Mouse (Mus musculus): ENCODE measurements around the gene Cx3cl1. TPM values are rescaled to one million over a fixed set of nuclear protein-coding genes. Genes with fewer than 3 reads are reported as not detected.

The Cx3cl1 gene
- polyA plus RNA-seq, 1 experiment, result 0.44 TPM

DNA sequence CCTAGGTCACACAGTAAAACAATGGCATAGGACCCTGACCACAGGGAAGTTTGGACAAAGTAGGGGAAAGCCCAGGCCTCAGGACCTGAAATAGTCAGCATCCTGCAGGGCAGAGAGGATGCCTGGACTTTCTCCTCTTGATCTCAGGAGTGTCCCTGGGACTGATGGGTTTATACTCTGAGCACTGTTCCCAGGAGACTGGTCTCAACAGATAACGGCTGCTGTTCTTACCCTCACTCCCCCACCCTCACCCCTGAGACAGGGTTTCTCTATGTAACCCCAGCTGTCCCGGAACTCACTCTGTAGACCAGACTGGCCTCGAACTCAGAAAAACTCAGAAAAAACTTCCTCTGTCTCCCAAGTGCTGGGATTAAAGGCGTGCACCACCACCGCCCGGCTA is 36.6 kb downstream of the Cx3cl1 start:
- no peaks in the 10 kb centered on the region for H3K9me3 ChIP-seq
- TF ChIP-seq FLI1 (IDR thresholded peaks at IDR 0.05; ENCODE audit: low read length) (no peak), GATA1 (IDR thresholded peaks at IDR 0.05; ENCODE audit: borderline replicate concordance, low read length) (no peak)
- H3K4me3 ChIP-seq (replicated peaks), result no peak overlapping the region
- H3K4me1 ChIP-seq, result peaks cover 74% of the 10 kb centered on the region
- no peaks in the 10 kb centered on the region for H3K36me3 ChIP-seq (replicated peaks; ENCODE audit: low read length)
- peaks cover 46% of the 10 kb centered on the region for H3K27me3 ChIP-seq (replicated peaks)

DNA sequence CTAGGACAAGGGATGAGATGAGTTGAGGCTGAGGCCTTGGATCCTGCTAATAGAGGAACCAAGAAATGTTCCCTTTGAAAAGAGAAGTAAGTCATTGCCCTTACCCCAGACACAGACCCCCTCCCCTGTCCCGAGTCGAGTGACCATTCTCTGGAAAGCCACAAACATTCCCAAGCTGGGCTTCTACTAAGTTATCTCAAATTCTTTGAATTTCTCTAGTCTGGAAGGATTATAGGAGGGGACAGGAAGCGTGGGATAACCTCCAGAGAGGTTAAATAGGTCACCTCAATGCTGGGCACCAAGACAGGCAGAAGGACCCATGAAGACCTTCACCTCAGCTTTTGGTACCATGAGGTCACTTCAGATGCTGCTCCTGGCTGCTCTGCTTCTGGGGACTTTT is 38.3 kb downstream of the Cx3cl1 start, which contains the start of gene Ccl17:
Gene Ccl17 (plus strand): TSS at position 301 of the 400 bp plus-strand sequence.
- Histone ChIP-seq H3K4me3 (replicated peaks) (no peak within 1 kb of the TSS), H3K36me3 (replicated peaks; ENCODE audit: low read length) (no peaks in the 10 kb centered on the region), H3K4me1 (peaks cover 56% of the 10 kb centered on the region), H3K9me3 (no peaks in the 10 kb centered on the region), H3K27me3 (replicated peaks) (peaks cover 36% of the 10 kb centered on the region)
- no peak for TF ChIP-seq GATA1 (IDR thresholded peaks at IDR 0.05; ENCODE audit: borderline replicate concordance, low read length)
- no peak for TF ChIP-seq FLI1 (IDR thresholded peaks at IDR 0.05; ENCODE audit: low read length)

DNA sequence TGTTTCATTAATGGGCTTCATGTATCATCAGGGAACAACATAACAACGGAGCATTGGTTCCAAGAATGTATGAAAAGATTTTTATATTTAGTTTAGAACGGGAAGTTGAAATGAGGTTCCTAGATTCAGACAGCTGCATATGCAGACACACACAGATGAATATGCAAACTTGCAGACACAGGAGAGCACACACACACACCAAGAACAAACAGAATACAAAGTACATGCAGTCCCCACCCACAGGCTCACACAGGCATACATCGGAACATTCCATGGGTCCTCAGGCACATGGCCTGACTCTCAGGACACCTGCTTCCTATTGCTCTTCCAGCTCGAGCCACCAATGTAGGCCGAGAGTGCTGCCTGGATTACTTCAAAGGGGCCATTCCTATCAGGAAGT is 39.0 kb downstream of the Cx3cl1 start:
- Histone ChIP-seq H3K36me3 (replicated peaks; ENCODE audit: low read length) (no peaks in the 10 kb centered on the region), H3K4me3 (replicated peaks) (no peak overlapping the region), H3K27me3 (replicated peaks) (peaks cover 35% of the 10 kb centered on the region), H3K9me3 (no peaks in the 10 kb centered on the region), H3K4me1 (peaks cover 52% of the 10 kb centered on the region)
- TF ChIP-seq FLI1 (IDR thresholded peaks at IDR 0.05; ENCODE audit: low read length) (no peak), GATA1 (IDR thresholded peaks at IDR 0.05; ENCODE audit: borderline replicate concordance, low read length) (no peak)

- H3K27me3 ChIP-seq (replicated peaks), result peaks cover 27% of the 10 kb centered on the region
- H3K4me3 ChIP-seq (replicated peaks), result no peak overlapping the region
- no peak for TF ChIP-seq FLI1 (IDR thresholded peaks at IDR 0.05; ENCODE audit: low read length)
- TF ChIP-seq GATA1 (IDR thresholded peaks at IDR 0.05; ENCODE audit: borderline replicate concordance, low read length), result no peak
- H3K36me3 ChIP-seq (replicated peaks; ENCODE audit: low read length), result no peaks in the 10 kb centered on the region
- H3K4me1 ChIP-seq, result peaks cover 44% of the 10 kb centered on the region
- no peaks in the 10 kb centered on the region for H3K9me3 ChIP-seq
These were observed 39.8 kb downstream of the Cx3cl1 start for GRCm38 (mm10) chr8:94811654-94812053.

- H3K36me3 ChIP-seq (replicated peaks; ENCODE audit: low read length), result peaks cover 7% of the 10 kb centered on the region
- peak overlapping the region; percentile 53 for H3K4me3 ChIP-seq (replicated peaks)
- H3K4me1 ChIP-seq, result peaks cover 39% of the 10 kb centered on the region
- H3K27me3 ChIP-seq (replicated peaks), result peaks cover 19% of the 10 kb centered on the region
- no peak for TF ChIP-seq FLI1 (IDR thresholded peaks at IDR 0.05; ENCODE audit: low read length)
- no peak for TF ChIP-seq GATA1 (IDR thresholded peaks at IDR 0.05; ENCODE audit: borderline replicate concordance, low read length)
- no peaks in the 10 kb centered on the region for H3K9me3 ChIP-seq
These were observed 40.9 kb downstream of the Cx3cl1 start for GRCm38 (mm10) chr8:94812645-94813098.

DNA sequence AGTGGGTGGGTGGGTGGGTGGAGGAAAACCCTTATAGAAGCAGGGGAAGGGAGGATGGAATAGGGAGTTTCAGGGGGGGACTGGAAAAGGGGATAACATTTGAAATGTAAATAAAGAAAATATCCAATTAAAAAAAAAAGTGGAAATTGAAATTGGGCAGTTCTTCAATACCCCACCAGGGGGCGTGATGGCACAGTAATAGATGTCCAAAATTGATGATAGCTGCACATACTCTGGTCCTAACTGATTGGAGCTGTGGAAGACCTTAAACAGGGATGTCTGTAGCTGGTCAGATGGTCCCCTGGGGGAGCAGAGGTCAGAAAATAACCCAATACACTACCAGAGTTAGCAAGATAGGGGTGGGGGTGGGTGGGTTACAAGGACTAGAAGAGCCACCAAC is 42.7 kb downstream of the Cx3cl1 start:
- H3K4me3 ChIP-seq (replicated peaks), result no peak overlapping the region
- peaks cover 12% of the 10 kb centered on the region for H3K27me3 ChIP-seq (replicated peaks)
- no peaks in the 10 kb centered on the region for H3K9me3 ChIP-seq
- H3K36me3 ChIP-seq (replicated peaks; ENCODE audit: low read length), result peaks cover 24% of the 10 kb centered on the region
- TF ChIP-seq FLI1 (IDR thresholded peaks at IDR 0.05; ENCODE audit: low read length) (no peak), GATA1 (IDR thresholded peaks at IDR 0.05; ENCODE audit: borderline replicate concordance, low read length) (no peak)
- peaks cover 32% of the 10 kb centered on the region for H3K4me1 ChIP-seq

DNA sequence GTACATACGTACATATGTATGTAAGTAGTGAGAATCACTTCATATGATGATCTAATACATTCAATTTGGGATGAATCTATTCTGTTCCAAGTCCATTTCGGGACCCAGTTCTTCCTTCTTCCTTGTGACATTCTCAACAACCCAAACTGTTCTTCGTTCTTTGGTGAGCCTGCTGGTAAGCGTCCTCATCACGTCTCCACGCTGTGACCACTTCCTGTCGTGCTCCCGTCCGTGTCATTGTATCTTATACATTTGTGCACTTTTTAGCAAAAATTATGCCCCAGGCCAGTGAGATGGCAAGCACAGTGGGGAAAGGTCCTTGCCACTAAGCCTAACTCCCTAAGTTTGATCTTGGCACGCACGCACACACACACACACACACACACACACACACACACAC is 46.1 kb downstream of the Cx3cl1 start:
- H3K36me3 ChIP-seq (replicated peaks; ENCODE audit: low read length), result peaks cover 57% of the 10 kb centered on the region
- no peak for TF ChIP-seq FLI1 (IDR thresholded peaks at IDR 0.05; ENCODE audit: low read length)

DNA sequence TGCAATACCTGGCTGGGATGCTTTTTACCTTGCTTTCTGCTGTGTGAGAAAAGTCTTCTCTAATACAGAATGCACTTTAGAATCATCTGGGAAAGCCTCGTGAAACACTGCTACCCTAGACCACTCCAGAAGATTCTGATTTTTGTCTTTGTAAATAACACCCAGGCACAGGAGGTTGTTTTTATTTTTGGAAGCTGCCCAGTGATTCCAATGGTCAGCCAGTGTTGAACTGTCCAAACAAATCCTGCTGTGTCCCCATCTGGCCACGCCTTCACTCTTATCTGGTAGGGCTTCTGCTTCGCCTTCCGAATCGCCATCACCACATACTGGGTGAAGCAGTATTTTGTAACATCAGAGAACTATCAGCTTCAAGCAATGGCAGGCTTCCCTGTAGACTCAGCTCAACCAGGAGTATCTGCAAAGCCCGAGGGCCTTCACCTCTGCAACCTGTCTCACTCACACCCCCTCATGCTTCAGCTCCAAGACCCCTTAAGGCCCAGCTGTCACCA is 47.9 kb downstream of the Cx3cl1 start:
- TF ChIP-seq FLI1 (IDR thresholded peaks at IDR 0.05; ENCODE audit: low read length) (no peak), GATA1 (IDR thresholded peaks at IDR 0.05; ENCODE audit: borderline replicate concordance, low read length) (no peak)

More for the DNA sequence above, 46.1 kb downstream of the Cx3cl1 start:
- Histone ChIP-seq H3K27me3 (replicated peaks) (no peaks in the 10 kb centered on the region), H3K4me3 (replicated peaks) (no peak overlapping the region), H3K4me1 (peaks cover 24% of the 10 kb centered on the region), H3K9me3 (no peaks in the 10 kb centered on the region)

DNA sequence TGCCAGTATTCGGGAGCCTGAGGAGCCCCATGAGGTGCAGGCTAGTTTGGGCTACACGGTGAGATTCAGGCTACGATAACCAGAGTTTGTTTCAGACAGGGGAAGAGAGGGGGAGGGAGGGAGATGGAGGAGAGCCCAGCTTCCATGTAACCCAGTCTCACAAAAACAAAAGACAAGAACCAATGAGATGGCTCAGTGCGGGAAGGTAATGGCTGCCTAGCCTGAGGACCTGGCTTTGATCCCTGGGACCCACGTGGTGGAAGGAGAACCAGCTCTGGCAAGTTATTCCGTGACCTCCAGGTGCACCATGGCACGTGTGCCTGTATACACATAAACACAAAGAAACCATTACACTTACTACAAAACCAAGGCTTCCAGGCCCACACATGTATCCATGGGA is 48.7 kb downstream of the Cx3cl1 start:
- peaks cover 26% of the 10 kb centered on the region for H3K4me1 ChIP-seq
- no peaks in the 10 kb centered on the region for H3K9me3 ChIP-seq
- no peak overlapping the region for H3K4me3 ChIP-seq (replicated peaks)
- peaks cover 82% of the 10 kb centered on the region for H3K36me3 ChIP-seq (replicated peaks; ENCODE audit: low read length)
- no peaks in the 10 kb centered on the region for H3K27me3 ChIP-seq (replicated peaks)
- TF ChIP-seq FLI1 (IDR thresholded peaks at IDR 0.05; ENCODE audit: low read length), result no peak

More for the DNA sequence above, 47.9 kb downstream of the Cx3cl1 start:
- H3K9me3 ChIP-seq, result no peaks in the 10 kb centered on the region
- peaks cover 74% of the 10 kb centered on the region for H3K36me3 ChIP-seq (replicated peaks; ENCODE audit: low read length)
- no peaks in the 10 kb centered on the region for H3K27me3 ChIP-seq (replicated peaks)
- H3K4me3 ChIP-seq (replicated peaks), result no peak overlapping the region
- peaks cover 28% of the 10 kb centered on the region for H3K4me1 ChIP-seq

DNA sequence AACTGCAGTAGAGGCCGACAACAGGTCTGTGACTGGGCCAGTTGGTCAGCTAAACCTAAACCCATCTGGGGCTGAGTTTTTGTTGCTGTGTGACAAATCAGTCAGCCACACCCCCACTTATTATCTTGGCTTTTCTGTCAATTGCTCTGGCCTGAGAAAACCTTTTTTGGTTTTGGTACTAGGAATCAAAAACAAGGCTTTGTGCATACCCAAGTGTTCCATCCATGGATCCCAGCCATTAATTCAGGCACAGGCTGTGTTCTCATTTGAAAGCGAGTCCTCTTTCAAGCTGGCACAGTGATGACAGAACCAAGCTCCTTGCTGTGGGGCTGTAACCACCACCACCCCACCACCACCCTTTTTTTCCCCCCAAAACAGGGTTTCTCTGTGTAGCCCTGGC is 49.6 kb downstream of the Cx3cl1 start:
- TF ChIP-seq GATA1 (IDR thresholded peaks at IDR 0.05; ENCODE audit: borderline replicate concordance, low read length), result no peak
- TF ChIP-seq FLI1 (IDR thresholded peaks at IDR 0.05; ENCODE audit: low read length), result no peak
- no peaks in the 10 kb centered on the region for H3K27me3 ChIP-seq (replicated peaks)
- H3K4me3 ChIP-seq (replicated peaks), result no peak overlapping the region
- no peaks in the 10 kb centered on the region for H3K9me3 ChIP-seq
- H3K4me1 ChIP-seq, result peaks cover 26% of the 10 kb centered on the region
- H3K36me3 ChIP-seq (replicated peaks; ENCODE audit: low read length), result peaks cover 91% of the 10 kb centered on the region
